Mouse (Mus musculus) mesoderm, embryonic 11.5 days (tissue): ENCODE results near the gene Olfr1417.
"Not testable (repeated sequence)": the region's sequence is repeated elsewhere in the genome, so short reads cannot be mapped to it uniquely, and the experiment has no call there.

ENCODE experiments used
- DNase-seq: peaks from one replicate; pipeline ENCODE4 v3.0.0-alpha.2; 2012; ENCODE audit warnings: low read depth, low spot score

The Olfr1417 gene

DNA sequence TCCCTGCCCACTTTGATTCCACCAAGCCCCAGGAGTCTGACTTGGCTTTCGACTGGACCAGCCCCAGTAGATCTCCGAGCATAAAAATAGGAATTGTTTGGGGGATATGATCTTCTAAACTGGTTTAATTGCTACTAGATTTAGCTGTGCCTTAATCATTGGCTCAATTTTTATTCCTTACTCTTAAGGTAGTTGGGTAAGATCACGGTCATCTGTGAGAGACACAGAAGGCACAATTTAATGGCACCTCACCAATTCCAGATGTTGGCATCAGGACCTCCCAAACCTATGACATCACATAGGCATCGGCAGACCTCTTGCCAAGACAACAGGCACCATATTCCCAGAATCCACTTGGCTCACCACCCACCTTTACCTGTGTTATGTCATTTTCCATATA lies at the start of gene Olfr1417:
TSS of gene Olfr1417 (minus strand) at position 101 of the 400 bp plus-strand sequence.
- no peak for DNase-seq

DNA sequence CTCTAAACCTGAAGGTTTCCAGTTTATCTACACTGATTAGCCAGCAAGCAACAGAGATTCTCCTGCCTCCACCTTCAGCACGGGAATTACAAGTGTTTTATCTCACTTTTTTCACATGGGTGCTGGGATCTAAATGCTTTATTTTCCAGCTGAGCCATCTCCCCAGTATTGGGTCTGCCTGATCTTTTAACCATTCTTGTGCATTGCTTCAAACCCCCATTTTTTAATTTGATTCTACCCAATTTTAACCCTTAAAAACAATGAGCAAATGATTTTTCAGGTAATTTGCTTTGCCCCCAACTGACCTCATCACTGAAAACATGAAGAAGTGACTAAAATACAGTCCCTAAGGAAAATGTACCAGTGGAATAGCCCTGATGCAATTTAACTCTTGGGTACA lies 47.2 kb upstream of the Olfr1417 start, which contains the start of gene Olfr1420:
TSS of gene Olfr1420 (plus strand) at position 301 of the 400 bp plus-strand sequence.
- DNase-seq = no peak

DNA sequence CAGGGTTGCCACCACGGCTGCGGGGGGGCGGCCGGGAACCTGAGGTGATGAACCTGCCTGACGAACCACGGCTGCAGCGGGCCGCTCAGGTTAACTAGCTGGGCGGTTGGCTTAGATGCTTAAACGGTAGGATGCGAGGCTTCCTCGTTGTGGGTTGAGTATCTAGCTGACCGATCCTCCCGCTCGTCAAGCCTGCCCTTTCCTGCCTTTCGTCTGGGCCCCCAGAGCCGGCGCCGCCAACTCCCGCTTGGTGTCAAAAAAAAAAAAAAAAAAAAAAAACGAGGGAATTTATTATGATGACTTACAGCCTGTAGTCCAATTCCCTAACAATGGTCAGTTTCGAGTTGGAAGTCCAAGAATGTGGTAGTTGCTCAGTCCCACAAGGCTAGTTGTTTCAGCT lies 39.4 kb upstream of the Olfr1417 start:
- DNase-seq = not testable (repeated sequence)

DNA sequence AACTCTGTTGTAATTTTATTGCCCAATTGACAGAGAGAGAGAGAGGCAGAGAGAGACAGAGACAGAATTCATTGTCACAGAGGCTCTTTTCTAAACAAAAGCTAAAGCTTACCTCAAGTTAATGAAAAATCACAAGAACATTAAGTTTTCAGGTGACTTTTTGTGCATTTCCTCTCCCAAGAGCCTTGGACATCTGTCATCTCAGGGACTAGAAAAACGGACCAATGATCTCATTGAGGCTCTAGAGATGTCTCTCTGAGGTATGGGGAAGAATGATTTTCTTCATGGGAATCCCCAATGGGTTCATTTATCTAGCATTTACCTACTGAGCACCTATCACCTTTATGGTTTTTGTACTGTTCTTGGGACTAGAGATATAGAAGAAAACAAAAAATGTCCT lies 36.0 kb upstream of the Olfr1417 start, which contains the start of gene Olfr1419:
TSS of gene Olfr1419 (minus strand) at position 101 of the 400 bp plus-strand sequence.
- DNase-seq = no peak

DNA sequence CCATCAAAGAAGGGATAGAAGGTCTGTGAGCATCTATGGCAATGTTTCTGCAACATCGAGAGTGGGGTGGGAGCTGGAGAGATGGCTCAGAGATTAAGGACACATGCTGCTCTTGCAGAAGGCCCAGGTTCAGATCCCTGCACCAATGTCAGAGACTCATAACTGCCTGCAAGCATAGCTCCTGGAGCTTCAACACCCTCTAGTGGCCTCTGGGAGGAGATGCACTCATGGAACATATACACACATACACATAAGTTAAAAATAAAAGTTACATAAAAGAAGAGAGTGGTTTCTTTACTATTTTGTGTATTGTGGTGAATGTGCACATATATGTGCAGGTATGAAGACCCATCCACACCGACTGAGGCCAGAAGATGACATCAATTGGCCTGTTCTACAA lies 28.8 kb upstream of the Olfr1417 start:
- no peak for DNase-seq

DNA sequence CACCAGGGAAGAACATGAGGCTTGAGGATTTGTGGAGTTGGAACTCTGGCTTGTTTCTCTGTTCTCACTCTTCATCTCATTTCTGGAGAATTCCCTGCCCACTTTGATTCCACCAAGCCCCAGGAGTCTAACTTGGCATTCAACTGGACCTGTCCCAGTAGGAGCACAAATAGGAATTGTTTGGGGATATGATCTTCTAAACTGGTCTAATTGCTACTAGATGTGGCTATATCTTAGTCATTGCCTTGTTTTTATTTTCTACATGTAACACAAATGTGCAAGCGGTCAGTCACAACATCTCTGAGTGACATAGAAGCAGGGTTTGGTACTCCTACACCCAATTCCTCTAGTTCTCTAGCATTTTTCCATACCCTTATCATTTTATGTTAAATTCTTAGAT lies 21.9 kb upstream of the Olfr1417 start, which contains the start of gene Olfr1418:
TSS of gene Olfr1418 (minus strand) at position 101 of the 400 bp plus-strand sequence.
- no peak for DNase-seq

DNA sequence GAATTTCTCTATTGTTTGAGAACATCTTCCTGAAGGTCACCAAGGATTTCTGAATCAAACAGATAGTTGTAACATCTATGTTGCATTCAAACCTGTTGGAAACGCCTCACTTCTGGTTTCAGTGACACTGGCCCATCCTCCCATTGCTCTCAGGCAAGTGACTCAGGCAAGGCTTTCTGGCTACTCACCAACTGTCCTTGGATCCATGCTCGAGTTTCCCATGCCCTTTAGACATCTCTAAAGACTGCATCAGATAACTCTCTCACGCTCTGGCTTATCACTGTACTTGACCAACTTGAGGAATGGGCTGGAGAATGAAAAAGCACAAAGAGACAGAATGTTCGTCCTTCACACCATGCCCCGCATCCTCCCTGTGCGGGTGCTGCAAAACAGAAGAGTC lies 17.5 kb upstream of the Olfr1417 start:
- DNase-seq = no peak

DNA sequence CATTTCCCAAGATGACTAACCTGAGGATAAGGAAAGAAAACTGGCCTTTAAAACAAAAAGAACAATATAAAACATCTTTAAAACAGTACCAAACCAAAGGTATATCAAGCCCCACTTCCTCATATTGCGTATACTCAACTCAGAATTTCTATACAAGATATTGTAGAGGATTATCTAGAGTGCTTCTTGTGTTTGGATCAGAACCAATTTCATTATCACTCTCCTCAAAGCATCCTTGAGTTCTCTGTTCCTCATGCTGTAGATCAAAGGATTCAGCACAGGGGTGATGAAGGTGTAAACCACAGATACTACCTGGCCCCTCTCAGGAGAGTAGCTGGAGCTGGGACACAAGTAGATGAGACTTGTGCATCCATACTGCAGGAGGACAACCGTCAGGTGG lies 15.8 kb upstream of the Olfr1417 start:
- no peak for DNase-seq

DNA sequence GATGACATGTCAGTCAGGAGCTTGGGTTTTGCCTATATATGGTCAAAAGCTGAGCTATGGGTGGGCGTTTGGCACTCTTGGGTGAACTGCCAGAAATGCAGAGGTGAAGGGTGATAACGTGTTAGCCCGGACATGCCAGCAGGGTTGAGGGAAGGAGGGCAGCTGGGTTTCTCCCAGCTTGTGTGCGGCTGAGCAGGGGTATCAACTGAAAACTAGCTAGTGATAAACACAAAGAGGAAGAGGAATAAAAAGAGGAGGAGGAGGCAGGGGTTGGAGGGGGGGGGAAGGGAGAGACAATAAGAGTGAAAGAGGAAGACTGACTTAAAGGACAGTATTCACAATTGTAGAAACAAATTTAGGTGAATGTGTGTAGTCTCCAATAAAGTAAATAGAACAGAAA lies 13.6 kb upstream of the Olfr1417 start:
- no peak for DNase-seq

DNA sequence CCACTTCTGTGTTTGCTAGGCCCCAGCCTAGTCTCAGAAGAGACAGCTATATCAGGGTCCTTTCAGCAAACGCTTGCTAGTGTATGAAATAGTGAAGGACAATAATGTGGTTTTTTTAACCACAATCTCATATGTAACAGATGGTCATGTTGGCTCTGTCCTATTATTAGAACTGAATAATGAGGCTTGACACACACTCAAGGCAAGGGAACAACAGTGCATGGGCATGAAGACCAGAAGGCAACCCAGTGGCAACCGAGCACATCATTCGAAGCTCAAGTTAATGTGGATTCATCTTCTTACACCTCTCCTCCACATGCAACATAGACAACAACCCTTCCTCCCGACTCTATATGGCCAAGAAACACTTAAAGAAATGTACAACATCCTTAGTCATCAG lies 7.3 kb upstream of the Olfr1417 start:
- DNase-seq = no peak

DNA sequence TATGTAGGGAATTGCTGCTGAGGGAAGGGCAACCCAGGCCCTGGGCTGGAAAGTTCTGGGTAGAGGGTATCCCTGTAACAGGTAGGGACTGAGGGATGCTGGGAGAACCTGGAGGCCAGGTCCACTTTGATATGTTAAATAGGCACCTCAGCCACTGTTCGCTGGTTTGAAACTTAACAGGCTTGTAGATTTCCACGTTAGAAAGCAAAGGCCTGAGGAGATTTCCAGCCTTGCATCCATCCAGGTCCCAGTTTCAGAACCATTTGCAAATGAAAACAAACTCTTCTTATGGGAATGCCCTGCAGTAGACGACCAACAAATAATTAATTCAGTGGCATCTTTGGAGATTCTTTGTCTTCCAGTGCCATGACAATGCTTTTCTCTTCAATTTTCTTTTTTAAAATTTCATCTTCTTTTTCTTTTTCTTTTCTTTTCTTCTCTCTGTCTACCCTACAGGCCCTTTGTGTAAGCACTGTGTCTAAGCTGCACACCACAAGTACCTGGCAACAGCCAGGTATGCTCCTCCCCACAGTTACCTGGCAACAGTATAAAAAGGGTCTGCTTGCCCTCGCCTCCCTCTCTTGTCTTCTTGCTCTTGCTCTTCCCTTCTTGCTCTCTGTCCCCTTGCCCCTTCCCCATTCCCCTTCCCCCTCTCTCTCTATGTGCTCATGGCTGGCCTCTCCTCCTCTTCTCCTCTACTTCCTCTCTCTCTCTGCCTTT lies 15.5 kb downstream of the Olfr1417 start:
- DNase-seq = no peak

DNA sequence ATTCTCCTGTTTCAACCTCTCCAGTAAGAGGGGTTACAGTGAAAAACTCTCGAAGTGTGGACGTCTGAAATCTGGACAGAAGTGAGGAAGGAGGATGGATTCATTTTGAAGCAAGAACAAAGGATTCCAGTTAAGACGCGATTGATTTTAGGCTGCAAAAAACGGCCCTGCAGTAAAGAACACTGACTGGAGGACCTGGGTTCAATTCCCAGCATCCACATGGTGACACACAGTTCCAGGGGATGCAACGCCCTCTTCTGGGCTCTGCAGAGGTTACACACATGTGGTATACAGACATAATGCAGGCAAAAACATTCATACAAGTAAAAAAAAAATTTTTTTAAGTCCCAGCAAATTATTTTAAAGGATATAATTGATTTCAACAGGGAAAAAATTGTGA lies 18.8 kb downstream of the Olfr1417 start:
- DNase-seq = no peak

DNA sequence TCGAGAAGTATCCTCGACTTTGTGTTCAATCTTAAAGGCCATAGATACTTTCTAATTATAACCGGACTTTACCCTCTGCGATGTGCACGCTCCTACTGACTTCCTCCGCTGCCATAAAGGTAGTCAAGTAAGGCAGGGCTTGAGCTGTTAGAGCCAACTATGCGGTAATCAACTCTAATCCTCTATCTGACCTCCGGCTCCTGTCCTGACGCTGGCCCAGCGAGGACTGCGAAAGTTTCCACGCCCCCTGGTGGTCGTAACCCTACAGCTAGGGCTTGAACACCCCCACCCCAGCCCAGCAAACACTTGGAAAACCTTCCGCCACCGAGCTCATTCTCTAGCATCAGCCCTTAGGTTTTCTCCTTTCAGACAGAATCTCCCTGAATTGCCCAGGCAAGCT lies 19.2 kb downstream of the Olfr1417 start:
- DNase-seq = peak; percentile 91

DNA sequence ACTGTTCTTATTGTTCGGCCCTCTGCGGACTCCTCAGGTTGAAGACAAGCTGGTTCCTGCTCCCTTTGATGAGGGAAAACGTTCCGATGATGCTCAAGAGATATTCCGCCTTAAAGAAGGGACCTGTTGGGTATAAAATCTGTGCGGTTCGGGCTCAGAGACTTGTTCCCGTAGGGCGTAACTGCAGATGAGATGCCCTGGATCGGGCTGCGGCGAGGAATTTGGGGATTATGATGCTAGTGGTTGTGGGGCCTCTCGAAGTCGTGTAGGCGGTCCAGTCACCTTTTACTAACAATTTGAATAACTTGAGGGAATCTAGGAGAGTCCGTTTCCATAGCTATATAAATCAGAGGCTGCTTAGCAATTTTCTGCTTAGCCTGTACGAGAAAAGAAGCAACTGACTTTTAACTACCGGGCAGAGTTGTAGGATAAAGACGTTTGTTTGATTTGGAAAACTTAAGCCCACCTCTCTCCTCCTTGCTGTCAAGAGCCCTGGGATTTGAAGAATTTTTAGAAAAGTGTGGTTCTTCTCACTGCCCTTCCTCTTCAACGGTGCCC lies 19.8 kb downstream of the Olfr1417 start, which contains the start of gene Stx3:
TSS of gene Stx3 (minus strand) at position 261 of the 558 bp plus-strand sequence.
- DNase-seq = no peak

DNA sequence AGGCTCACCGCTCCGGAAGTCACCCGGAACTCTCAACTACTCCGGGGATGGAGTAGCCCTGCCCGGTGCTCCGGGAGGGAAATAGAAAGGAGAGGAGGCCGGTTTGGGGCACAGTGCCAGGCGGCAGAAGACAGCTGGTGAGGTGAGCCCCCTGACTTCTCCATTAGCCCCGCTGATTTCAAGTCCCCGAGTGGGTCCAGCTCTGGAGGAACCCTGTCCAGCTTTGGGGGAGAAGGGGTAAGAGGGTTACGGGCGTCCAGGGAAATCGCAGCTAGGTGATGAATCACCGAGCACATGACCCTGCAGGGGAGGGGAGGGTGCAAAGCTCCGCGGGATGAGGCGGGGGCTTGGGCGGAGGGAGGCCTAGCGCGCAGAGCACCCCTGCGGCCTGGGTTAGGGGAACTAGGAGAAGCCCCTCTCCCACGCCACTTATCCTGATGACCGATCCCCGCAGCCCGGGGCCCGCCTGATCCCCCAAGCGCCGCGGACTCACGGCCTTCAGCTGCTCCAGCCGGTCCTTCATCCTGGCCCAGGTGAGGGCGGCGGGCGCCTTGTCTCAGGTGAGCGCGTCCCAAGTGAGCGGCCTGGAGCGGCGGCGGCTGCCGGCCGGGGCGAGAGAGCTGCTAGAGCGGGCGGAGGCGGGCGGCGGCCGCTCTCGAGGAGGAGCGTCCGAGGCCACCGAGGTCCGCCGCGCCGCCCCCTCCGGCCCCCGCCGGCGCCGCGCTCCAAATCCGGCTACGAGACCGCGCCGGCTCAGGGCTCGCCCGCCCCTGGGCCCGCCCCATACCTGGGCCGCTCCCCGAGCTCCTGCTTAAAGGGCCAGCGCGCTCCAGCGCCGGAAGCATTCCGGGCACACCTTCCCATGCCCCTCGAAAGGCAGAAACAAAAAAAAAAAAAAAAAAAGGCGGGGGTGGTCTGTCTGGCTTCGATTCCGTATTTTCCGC lies 20.5 kb downstream of the Olfr1417 start:
- DNase-seq = no peak

DNA sequence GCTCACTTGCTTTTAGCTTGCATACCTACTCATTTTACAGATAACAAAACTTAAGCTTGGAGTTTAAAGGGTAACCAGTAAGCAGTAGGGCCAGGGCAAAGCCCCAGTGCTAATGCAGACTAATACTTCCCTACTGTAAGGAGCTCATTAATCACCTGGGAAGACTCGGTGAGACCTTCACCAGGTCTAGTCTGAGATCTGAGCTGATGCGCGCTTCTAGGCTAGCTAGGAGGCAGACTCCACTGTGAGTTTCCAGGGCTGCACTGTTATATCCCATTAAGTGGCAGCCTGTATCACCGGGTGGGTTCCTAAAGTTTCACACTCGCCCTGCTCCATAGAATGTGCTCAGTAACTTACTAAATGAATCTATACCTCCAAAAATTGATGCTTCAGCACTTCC lies 21.4 kb downstream of the Olfr1417 start:
- DNase-seq = no peak

DNA sequence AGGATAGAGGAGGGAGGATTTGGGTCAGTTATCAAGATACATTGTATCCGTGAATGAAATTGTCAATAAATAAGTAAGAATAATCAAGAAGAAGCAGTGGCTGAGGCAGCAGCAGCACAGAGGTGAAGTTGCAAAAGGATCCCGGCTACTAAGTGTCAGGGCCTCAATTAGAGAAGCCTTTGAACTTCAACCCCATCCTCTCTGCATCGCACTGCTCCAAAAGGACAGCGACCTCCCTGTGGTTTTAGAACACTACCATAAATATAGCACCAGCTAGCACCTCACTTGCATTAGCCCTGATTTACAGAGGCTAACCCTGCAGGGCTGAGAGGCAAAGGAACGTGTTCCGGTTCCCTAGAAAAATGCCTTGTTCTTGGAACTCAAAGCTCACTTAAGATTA lies 22.3 kb downstream of the Olfr1417 start:
- DNase-seq = no peak

DNA sequence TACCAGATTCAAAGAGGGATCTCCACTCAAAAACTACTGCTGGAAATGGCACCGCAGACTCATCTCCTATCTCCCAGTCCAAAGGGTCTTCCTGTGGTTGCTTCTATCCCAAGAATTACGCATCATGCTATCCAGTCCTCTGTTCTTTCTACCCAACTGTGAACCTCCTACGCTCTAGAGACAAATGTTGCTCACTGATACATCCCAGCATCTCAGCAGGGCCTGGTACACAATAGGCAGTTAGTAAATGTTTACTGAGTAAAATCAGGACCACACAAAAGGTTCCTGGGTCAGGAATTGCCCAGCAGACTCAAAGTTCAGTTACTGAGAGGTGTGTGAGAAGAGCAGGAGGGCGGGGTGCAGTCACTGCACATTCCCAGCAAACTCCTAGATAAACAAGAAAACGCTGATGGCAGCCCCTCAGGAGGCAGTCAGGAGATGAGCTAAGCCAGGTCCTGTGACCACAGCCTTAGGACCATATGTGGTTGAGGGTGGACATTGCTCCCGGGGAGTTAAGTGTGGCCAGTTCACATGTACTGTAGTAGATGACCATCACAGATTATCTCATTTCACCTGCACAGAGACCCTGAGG lies 24.2 kb downstream of the Olfr1417 start:
- no peak for DNase-seq

DNA sequence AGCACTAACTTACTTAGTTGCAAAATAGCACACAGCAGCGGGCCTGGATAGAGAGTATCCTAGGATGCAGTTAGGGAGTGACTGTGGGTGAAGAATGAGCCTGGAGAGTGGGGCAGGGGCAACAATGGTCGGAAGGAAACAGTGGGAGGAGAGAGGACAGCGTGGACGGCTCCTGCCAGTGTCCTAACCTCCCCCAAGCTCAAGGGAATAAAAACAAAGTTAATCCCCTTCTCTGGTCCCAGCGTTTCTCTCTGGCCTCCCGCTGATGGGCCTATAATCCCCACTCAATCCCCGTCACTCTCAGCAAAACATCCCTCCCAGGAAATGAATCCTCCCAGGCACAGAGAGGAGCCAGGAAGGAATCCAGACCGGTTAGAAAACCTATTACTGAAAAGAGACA lies 25.4 kb downstream of the Olfr1417 start:
- DNase-seq = no peak

DNA sequence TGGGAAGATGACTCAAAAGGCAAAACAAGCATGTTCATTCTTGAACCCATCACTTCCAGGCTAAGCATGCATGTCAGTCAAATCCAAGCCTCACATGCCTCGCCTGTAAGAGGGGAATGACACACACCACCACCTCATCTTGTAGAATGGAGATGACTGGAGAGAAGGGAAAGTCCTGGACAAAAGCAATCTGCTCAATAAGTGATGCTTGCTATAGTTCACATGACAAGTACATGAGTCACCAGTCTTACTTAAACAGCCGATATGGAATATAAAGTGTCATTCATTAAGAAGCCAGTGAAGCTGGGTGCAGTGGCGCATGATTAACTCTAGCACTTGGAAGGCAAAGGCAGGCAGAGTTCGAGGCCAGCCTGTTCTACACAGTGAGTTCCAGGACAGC lies 25.9 kb downstream of the Olfr1417 start:
- no peak for DNase-seq

DNA sequence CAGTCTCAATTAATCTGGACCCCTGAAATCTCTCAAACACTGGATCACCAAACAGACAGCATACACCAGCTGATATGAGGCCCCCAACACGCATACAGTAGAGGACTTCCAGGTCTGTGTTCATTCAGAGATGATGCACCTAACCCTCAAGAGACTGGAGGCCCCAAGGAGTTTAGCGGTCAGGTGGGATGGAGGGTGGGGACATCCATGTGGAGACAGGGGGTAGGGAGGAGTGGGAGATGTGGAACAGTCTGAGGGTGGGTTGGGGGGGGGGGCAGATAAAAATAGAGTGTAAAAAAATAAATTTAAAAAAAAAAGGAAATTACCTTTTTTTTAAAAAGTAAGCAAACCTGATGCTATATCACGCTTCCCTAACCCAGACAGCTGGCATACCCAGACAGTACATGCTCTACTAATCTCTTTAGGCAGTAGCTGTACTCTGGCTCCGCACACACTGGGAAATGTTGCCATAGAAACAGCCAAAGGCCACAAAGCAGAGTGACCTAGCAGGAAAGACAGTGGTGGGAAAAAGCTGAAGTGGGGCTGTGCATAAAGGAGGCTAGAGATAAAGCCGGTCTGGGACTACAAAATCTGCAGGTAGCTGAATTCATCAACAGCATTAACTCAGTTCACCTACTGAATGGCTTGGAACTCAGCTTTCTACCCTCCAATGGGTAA lies 27.2 kb downstream of the Olfr1417 start:
- no peak for DNase-seq
